Mouse (Mus musculus) testis, adult 2 months (tissue): ENCODE results near the gene Prkn.

ENCODE experiments used
- CTCF ChIP-seq: fragments of 200-500 bp; IDR thresholded peaks from 2 replicates; pipeline ENCODE4 v1.5.1; 2012; ENCODE audit warnings: low read depth, mild to moderate bottlenecking, inconsistent platforms, low read length, moderate library complexity; ENCODE audit not compliant: control insufficient read depth, insufficient read depth, insufficient replicate concordance
- POLR2A ChIP-seq: fragments of 200-500 bp; IDR thresholded peaks from 2 replicates; pipeline ENCODE4 v1.6.1; 2012; ENCODE audit warnings: low read depth, mild to moderate bottlenecking, inconsistent platforms, low read length, moderate library complexity; ENCODE audit not compliant: control insufficient read depth

DNA sequence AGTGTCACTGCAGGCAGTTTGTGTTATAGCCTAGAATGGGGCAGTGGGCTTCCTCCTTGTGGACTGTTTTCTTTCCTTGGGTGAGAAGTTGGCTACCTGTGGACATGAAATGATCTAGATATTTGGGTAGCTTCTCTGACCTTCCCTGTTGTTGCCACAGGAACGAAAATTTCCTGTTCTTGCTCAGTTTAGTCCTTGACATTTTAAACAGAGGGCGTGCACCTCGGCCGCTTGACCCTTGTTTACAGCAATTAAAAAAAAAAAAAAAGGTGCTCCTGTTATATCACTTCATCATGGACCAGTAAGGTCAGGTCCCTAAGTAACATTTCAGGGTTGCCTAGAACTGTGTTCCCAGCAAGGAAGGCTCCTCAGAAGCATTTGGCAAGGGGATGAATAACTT, 927.1 kb downstream of the Prkn start:
- TF ChIP-seq POLR2A (no peak), CTCF (no peak)
